Mouse (Mus musculus): ENCODE measurements around the gene Slc2a5. TPM values are rescaled to one million over a fixed set of nuclear protein-coding genes. Genes with fewer than 3 reads are reported as not detected.

Slc2a5 gene
- total and polyA plus RNA-seq, 2 experiments from 2014 or later, result 0.42 TPM; not detected in 1

DNA sequence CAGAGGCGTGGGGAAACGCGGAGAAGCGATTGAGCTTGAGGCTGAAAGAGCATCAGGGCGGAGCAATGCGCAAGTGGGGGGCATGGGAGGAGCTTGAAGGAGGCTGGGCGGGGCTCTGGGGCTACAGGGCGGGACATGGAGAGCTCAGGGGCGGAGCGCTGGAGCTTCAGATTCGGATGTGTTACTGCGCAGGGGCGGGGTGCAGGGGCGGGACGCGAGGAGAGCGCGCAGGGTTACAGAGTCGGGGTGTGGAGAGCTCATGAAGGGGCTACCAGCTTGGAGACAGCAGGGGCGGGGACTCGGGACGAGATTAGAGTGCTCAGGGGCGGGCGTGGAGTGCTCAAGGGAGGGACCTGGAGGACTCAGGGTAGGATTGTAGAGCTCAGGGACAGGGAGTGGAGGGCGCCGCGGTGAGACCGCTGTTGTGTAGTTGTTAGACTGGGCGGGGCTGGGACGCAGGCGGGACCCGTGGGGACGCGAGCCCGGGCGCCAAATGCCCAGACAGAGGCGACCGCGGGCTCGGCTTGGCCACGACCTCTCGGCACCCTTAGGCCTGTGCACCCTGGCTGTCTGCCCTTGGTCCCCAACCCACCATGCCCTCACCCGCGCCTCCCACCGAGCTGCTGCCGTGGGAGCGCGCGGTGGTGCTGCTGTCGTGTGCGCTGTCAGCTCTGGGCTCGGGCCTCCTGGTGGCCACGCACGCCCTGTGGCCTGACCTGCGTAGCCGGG is 31.8 kb upstream of the Slc2a5 start, which contains the start of gene Gpr157:
Gpr157 (plus strand) TSS at position 205 of the 729 bp plus-strand sequence.
- DNase-seq (ENCODE audit: low spot score), result peak; percentile 95
- under 1% methylated on average over 51 of the region's 56 CpGs for WGBS
- ATAC-seq (ENCODE audit: insufficient read depth, low read depth), result peak; percentile 94
- TF ChIP-seq EP300 (IDR thresholded peaks at IDR 0.05; ENCODE audit: low read depth), result no peak
- TF ChIP-seq CTCF (IDR thresholded peaks at IDR 0.05; ENCODE audit: low read depth), result peak; percentile 13; the same call in 1 of the 2 replicates
- peaks cover 23% of the 10 kb centered on the region for H3K4me1 ChIP-seq (ENCODE audit: control insufficient read depth, insufficient read depth)
- peak within 1 kb of the TSS; percentile 91 for H3K4me2 ChIP-seq (ENCODE audit: low read depth, low read length)
- peak within 1 kb of the TSS; percentile 62 for H3K4me3 ChIP-seq (ENCODE audit: low read depth, low read length)
- peak within 1 kb of the TSS; percentile 89 for H3K27ac ChIP-seq (ENCODE audit: low read depth)
- H3K27me3 ChIP-seq (ENCODE audit: control insufficient read depth, insufficient read depth, low read length), result no peaks in the 10 kb centered on the region
- no peaks in the 10 kb centered on the region for H3K9me3 ChIP-seq (replicated peaks; ENCODE audit: control insufficient read depth, low read length)
- no peaks in the 10 kb centered on the region for H3K36me3 ChIP-seq (replicated peaks; ENCODE audit: control insufficient read depth, insufficient read depth, low read length)
- peak within 1 kb of the TSS; percentile 70 for H3K9ac ChIP-seq (replicated peaks; ENCODE audit: low read depth, low read length)

DNA sequence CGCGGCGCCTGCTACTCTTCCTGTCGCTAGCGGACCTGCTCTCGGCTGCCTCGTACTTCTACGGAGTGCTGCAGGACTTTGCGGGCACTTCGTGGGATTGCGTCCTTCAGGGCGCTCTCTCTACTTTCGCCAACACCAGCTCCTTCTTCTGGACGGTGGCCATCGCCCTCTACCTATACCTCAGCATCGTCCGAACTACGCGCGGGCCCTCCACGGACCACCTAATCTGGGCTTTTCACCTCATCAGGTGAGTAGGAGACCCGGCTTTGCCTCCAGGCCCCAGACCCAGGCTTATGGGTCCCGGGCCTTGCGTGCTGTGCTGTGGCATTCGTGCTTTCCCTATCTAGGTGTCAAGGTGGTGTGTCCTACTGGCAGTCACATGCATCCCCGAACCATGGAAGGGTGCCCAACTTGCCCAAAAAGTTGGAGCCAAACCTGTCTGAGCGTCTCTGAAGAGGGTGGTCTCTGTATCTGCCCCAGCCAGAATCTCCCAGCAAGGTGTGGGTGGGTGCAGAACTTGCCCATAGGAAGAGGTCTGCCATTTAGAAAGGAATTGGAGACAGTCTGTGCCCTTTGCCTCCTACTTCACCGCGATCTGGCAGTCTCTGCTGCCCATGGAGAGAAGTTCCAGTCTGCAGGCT is 31.1 kb upstream of the Slc2a5 start:
- H3K4me1 ChIP-seq (ENCODE audit: control insufficient read depth, insufficient read depth), result peaks cover 23% of the 10 kb centered on the region
- ATAC-seq (ENCODE audit: insufficient read depth, low read depth) (no peak), DNase-seq (ENCODE audit: low spot score) (no peak)
- no peak for TF ChIP-seq CTCF (IDR thresholded peaks at IDR 0.05; ENCODE audit: low read depth)
- no peak for TF ChIP-seq EP300 (IDR thresholded peaks at IDR 0.05; ENCODE audit: low read depth)
- H3K36me3 ChIP-seq (replicated peaks; ENCODE audit: control insufficient read depth, insufficient read depth, low read length), result no peaks in the 10 kb centered on the region
- WGBS, result 12% methylated on average over 29 of the region's 29 CpGs
- peak overlapping the region; percentile 91 for H3K4me2 ChIP-seq (ENCODE audit: low read depth, low read length)
- no peaks in the 10 kb centered on the region for H3K9me3 ChIP-seq (replicated peaks; ENCODE audit: control insufficient read depth, low read length)
- peak overlapping the region; percentile 62 for H3K4me3 ChIP-seq (ENCODE audit: low read depth, low read length)
- H3K9ac ChIP-seq (replicated peaks; ENCODE audit: low read depth, low read length), result peak overlapping the region; percentile 70
- H3K27me3 ChIP-seq (ENCODE audit: control insufficient read depth, insufficient read depth, low read length), result no peaks in the 10 kb centered on the region
- H3K27ac ChIP-seq (ENCODE audit: low read depth), result peak overlapping the region; percentile 89

DNA sequence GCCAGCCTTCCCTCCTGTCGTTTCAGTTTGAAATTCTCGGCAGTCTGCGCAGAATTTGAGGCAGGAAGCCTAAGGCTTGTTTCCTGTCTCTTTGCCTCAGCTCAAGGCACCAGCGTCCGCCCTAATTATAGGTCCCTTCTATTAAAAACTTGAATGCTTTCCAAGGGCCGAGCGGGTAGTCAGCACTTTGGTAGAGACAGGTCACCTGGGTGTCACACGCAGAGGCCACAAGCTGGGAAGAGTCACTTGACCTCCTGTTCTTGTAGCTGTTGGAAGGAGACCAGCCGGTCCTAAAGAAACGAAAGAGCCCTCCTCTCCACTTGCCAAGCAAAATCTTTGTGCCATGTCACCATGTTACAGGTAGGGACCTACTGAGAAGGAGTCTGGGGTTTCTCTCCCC is 30.0 kb upstream of the Slc2a5 start:
- Histone ChIP-seq H3K4me2 (ENCODE audit: low read depth, low read length) (peak overlapping the region; percentile 91), H3K9ac (replicated peaks; ENCODE audit: low read depth, low read length) (peak overlapping the region; percentile 41), H3K36me3 (replicated peaks; ENCODE audit: control insufficient read depth, insufficient read depth, low read length) (no peaks in the 10 kb centered on the region), H3K4me3 (ENCODE audit: low read depth, low read length) (peak overlapping the region; percentile 62), H3K9me3 (replicated peaks; ENCODE audit: control insufficient read depth, low read length) (no peaks in the 10 kb centered on the region), H3K27ac (ENCODE audit: low read depth) (peak overlapping the region; percentile 89), H3K4me1 (ENCODE audit: control insufficient read depth, insufficient read depth) (peaks cover 33% of the 10 kb centered on the region), H3K27me3 (ENCODE audit: control insufficient read depth, insufficient read depth, low read length) (no peaks in the 10 kb centered on the region)
- DNase-seq (ENCODE audit: low spot score), result peak; percentile 66
- ATAC-seq (ENCODE audit: insufficient read depth, low read depth), result no peak
- no peak for TF ChIP-seq CTCF (IDR thresholded peaks at IDR 0.05; ENCODE audit: low read depth)
- no peak for TF ChIP-seq EP300 (IDR thresholded peaks at IDR 0.05; ENCODE audit: low read depth)
- WGBS, result 23% methylated on average over 10 of the region's 10 CpGs

DNA sequence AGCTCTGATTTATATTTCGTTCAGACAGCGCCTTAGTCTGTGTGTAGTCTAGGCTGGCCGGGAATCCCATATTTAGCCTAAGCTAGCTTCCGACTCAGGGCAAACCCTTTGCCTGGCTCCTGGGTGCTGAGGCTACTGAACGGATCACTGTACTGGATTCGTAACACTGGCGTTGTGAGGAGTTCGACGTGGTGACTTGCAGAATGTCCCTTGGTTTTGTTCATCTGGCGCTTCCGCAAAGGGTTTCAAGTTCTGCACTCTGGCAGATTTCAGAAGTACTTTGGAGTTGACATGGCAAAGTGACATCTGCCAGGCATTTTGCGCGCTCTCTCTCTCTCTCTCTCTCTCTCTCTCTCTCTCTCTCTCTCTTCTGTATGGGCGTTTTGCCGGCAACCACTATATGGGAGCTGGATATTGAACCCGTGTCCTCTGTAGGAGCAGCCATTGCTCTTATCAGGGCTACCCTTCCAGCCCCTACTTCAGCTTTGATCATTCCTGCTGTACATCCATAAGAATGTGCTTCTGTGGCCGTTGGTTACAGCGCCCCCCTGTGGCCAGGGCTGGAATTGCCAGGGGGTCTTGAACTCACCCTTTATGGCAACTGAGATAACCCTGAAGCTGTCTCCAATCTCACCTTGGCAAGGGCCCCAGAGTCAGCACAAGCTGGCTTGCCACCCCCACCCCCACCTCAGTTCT is 27.0 kb upstream of the Slc2a5 start:
- 80% methylated on average over 18 of the region's 18 CpGs for WGBS

DNA sequence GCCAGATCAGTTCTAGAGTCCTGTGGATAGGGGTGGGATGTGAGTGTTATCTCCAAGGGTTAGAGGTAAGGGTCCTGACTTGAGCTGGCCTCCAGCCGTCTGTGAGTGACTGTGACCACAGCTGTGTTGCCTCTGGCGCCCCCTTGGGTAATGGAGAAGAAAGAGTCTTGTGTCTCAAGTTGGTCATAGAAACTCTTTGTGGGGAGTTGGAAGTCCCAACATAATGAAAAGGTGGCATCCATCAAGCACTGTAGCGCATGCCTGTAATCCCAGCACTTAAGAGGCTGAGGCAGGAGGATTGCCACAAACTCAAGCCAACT is 26.5 kb upstream of the Slc2a5 start:
- no peaks in the 10 kb centered on the region for H3K27me3 ChIP-seq (ENCODE audit: control insufficient read depth, insufficient read depth, low read length)
- H3K4me1 ChIP-seq (ENCODE audit: control insufficient read depth, insufficient read depth), result peaks cover 37% of the 10 kb centered on the region
- 0 out of 2 replicates have a peak, but pooled peaks have one; percentile 1 for TF ChIP-seq CTCF (IDR thresholded peaks at IDR 0.05; ENCODE audit: low read depth)
- TF ChIP-seq EP300 (IDR thresholded peaks at IDR 0.05; ENCODE audit: low read depth), result no peak
- H3K36me3 ChIP-seq (replicated peaks; ENCODE audit: control insufficient read depth, insufficient read depth, low read length), result no peaks in the 10 kb centered on the region
- H3K27ac ChIP-seq (ENCODE audit: low read depth), result no peak overlapping the region
- no peaks in the 10 kb centered on the region for H3K9me3 ChIP-seq (replicated peaks; ENCODE audit: control insufficient read depth, low read length)
- H3K4me2 ChIP-seq (ENCODE audit: low read depth, low read length), result no peak overlapping the region
- H3K9ac ChIP-seq (replicated peaks; ENCODE audit: low read depth, low read length), result no peak overlapping the region
- no peak overlapping the region for H3K4me3 ChIP-seq (ENCODE audit: low read depth, low read length)
- ATAC-seq (ENCODE audit: insufficient read depth, low read depth) (no peak), DNase-seq (ENCODE audit: low spot score) (no peak)
- WGBS, result 47% methylated on average over 3 of the region's 3 CpGs

More for the DNA sequence above, 27.0 kb upstream of the Slc2a5 start:
- peaks cover 37% of the 10 kb centered on the region for H3K4me1 ChIP-seq (ENCODE audit: control insufficient read depth, insufficient read depth)
- no peak for DNase-seq (ENCODE audit: low spot score)
- no peaks in the 10 kb centered on the region for H3K36me3 ChIP-seq (replicated peaks; ENCODE audit: control insufficient read depth, insufficient read depth, low read length)
- no peak for ATAC-seq (ENCODE audit: insufficient read depth, low read depth)
- H3K4me2 ChIP-seq (ENCODE audit: low read depth, low read length), result no peak overlapping the region
- no peak overlapping the region for H3K4me3 ChIP-seq (ENCODE audit: low read depth, low read length)
- H3K27ac ChIP-seq (ENCODE audit: low read depth), result no peak overlapping the region
- TF ChIP-seq EP300 (IDR thresholded peaks at IDR 0.05; ENCODE audit: low read depth) (no peak), CTCF (IDR thresholded peaks at IDR 0.05; ENCODE audit: low read depth) (peak; percentile 54)
- no peaks in the 10 kb centered on the region for H3K27me3 ChIP-seq (ENCODE audit: control insufficient read depth, insufficient read depth, low read length)
- H3K9ac ChIP-seq (replicated peaks; ENCODE audit: low read depth, low read length), result no peak overlapping the region
- no peaks in the 10 kb centered on the region for H3K9me3 ChIP-seq (replicated peaks; ENCODE audit: control insufficient read depth, low read length)
